Mouse (Mus musculus): ENCODE measurements around the gene Hao2.

- TF ChIP-seq CTCF (IDR thresholded peaks at IDR 0.05; ENCODE audit: control insufficient read depth, insufficient read depth, low read length) (no peak), POLR2A (IDR thresholded peaks at IDR 0.05; ENCODE audit: borderline replicate concordance, control insufficient read depth, low read depth, low read length) (no peak)
Observed at GRCm38 (mm10) chr3:98880831-98881230, 12.2 kb downstream of the Hao2 start.

Measured in bone marrow, adult 2 months (tissue).